Mouse (Mus musculus) E14TG2a.4 (cell line): ENCODE measurements at regions not wholly inside any gene's neighbourhood (a gene's known extent, or its start where the extent isn't known, plus 50 kb on each side); places are given as distances from the start of the nearest gene placed in this dataset.

Experiments used
- CTCF ChIP-seq: conservative IDR thresholded peaks from 2 replicates; pipeline ENCODE4 v1.5.1; 2014; ENCODE audit warnings: low read length
- POU5F1 ChIP-seq: IDR thresholded peaks from 2 replicates; pipeline ENCODE4 v1.6.1; 2014; ENCODE audit warnings: low read length, borderline replicate concordance

DNA sequence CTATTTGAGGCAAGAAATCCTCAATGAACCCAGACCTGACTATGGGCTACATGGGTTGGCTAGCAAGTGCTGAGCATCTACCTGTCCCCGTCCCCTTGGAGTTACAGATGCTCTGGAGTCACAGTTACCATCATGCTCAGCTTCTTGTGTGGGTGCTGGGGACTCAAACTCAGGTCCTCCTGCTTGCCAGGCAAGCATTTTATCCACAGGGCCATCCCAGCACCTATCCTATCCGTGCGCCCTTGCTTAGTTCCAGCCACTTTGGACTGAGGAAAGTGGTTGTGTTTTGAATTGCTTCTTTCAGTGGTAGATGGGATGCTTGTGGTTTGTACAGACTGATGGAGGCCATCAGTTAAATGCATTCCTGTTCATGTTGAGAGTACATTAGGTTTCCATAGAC is 85.0 kb upstream of the Klf14 start:
- TF ChIP-seq CTCF, result no peak
- TF ChIP-seq POU5F1, result no peak
